Mouse (Mus musculus): ENCODE measurements around the gene Epha3.

Gene Epha3

DNA sequence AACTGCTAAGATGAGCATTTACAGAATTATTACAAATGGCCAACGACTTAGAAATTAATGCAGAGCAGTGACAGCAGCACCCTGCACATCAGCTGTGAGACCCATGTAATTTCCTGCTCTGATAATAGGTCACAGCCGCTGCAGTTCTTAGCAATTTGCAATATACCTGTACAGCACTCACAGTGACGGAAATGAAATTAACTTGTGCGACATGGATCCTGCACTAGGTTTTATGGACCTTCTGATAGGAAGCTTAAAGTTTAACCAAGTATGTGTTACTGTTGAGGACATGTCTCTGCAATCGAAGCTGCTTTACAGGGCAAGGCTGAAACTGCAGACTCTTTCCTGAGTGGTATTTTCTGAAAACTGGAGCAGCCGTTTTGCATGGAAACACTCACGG is 80.4 kb downstream of the Epha3 start:
- no peak for DNase-seq (ENCODE audit: low spot score in 2 of 2)

DNA sequence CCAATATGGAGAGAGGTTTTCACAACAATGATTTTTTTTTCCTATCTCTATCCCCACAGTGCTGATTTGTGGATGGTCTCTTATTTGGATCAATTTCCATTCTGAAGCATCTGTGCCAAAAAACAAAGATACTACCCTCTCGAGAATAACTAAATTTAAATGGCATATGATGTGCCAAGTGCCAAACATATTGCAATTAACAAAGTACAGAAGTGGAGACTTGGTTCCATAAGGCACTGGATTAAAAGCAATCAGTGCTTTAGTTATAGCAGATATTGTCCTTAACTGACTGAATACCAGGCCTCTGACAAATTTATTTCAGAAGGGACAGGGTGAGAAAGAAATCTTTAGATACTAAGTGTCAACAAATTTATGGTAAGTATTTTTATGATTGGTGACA is 81.9 kb downstream of the Epha3 start:
- no peak for DNase-seq (ENCODE audit: low spot score in 2 of 2)

DNA sequence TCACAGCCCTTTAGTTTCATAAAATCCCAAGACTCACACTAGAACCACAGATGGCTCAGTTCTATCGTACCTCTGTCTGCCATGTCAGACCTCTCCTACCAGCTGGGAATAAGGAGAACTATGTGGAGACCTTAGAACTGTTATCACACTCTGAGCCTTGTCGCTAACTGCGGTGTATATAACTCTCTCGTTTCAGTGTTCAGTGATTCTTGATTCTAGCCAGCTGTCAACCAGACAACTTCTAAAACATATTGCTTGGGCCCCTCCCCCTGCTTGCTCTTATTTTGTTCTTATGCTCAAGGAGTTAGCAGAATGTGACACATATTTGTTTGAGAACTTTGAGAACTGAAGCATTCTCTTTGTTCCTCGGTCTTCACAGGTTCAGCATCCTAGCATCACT is 83.8 kb downstream of the Epha3 start:
- no peak for DNase-seq (ENCODE audit: low spot score in 2 of 2)

DNA sequence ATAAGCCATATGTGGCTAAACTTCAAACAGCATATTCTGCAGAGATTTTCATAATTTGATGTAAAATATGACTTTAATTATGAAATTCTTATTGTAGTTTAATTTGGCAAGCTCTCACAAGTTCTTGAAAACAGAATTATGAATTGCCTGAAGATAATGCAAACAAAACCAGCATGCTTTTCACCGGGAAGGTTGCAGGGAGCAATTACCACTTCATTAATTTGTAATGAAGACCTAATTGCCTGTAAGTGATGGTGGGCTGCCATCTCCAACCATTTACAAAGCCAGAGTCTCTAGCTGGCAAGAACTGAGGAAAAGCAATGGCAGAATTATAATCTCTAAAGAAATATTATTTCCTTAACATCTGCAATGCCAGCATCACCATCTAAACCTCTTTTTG is 86.2 kb downstream of the Epha3 start:
- DNase-seq (ENCODE audit: low spot score in 2 of 2): no peak

DNA sequence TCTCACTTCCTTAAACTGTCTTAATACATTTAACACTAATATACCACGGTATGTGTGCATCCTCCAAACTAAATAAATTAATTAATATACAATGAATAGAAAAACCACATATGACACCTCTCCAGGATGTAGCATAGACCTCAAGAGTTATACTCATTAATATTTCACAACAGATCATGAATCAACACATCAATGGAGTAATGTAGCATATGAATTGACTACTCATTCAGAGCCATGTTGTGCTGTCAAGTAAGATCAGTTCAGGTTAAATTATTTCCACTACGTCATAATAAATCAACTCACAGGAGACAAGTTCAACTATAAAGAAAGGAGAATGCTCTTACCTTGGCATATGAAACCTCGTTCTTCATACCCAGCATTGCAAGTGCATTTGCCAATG is 91.4 kb downstream of the Epha3 start:
- DNase-seq (ENCODE audit: low spot score in 2 of 2): no peak

DNA sequence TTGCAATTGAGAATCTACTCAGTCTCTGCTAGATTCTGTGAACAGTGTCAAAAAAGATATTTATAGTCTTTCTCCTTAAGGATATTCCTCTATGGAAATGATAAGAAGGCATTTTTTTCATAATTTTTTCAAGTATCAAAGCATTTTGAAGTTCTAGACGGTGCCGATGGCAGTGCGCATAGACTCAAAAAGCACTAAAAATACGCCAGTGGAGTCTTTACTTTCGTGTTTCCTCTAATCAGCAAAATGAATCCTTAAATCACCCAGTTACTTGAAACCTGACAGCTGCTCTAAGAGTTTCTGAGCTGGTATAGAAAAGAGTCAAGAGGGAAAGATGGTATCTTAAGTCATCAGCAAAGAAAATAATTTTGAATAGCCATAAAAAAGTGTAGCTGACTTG is 96.4 kb downstream of the Epha3 start:
- no peak for DNase-seq (ENCODE audit: low spot score in 2 of 2)

DNA sequence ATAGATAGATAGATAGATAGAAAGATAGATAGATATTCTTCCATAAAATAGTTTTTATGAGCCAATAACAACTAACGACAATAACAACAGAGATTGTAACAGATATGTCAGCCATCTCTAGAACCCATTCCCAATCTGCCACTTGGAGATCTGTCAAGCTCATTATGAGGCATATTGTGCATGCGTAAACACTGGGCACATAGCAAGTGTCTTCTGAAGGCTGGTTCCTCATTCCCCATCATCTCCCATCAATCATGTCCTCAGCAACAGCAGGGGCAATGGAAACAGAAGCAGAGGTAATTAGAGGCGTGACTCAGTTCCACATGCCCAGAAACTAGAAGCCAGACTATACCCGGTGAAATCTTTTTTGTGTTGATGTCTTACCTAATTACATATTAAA is 102.8 kb downstream of the Epha3 start:
- no peak for DNase-seq (ENCODE audit: low spot score in 2 of 2)

DNA sequence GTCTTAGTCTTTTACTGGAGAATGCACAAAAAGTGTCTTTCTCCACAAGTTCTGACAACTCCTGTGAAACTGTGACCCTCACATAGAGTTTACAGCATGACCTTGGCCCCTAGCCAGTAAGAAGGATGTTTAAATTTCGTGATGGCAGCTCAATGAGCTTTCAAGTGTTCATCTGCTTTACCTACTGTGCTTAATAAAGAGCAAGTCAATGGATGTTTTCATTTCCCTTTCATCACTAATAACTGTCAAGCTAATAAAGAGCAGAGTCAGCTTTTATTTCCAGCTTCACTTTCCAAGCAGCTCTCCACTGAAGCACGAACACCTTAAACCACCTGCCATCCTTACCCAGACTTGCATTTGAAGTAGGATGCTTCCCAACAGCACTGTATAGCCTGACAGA is 103.9 kb downstream of the Epha3 start:
- no peak for DNase-seq (ENCODE audit: low spot score in 2 of 2)

DNA sequence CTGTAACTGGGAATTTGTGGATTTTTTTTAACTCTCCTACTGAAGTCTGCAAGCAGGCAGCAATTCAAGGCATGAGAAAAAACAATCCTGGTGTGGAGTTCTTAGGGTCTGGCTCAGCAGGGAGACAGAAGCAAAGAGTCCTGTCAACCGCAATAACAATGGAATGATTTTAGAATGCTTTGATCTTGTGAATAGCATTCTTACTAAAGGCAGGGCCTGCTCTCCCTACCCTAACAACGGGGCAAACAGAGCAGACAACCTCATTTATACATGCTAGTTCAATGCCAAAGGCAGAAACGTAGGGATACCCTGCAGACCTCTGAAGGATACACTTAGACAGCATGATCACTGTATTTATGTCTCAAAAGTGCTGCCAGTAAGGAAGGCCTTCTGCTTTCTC is 110.9 kb downstream of the Epha3 start:
- no peak for DNase-seq (ENCODE audit: low spot score in 2 of 2)

DNA sequence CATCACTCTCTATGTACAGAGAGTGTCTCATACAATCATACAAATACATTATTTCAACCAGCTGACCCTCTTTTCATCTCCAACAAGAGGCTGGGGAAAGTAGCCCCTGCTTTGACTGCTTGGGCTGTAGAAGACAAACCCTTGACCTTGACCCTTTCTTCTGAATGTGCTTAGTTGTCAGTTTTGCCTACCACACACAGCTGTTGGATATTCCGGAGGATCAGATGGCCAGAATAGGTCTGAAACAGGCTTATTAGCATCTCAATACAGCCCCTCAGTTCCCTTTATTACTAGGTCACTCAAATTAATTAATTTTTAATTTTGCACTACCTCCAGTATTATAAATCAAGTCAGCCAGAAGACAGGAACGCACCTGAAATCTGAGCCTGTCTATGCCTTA is 116.2 kb downstream of the Epha3 start:
- no peak for DNase-seq (ENCODE audit: low spot score in 2 of 2)

DNA sequence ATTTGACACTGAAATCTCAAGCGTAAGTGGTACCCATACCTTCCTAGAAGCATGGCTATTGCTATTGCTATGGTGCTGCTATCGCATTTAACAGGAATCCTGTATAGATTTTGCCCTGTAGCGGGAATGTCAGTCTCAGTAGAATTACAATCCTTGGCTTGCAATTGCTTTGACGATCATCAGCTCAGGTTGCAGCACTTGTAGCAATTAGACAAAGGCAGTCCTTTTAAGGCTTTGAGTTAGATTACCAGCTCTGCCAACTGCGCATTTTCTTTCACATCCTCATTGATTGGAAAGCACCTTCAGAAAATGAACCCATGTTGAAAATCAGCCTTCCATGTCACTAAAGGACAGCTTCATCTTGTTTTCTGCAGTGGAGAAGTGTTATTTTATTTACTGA is 118.5 kb downstream of the Epha3 start:
- no peak for DNase-seq (ENCODE audit: low spot score in 2 of 2)

DNA sequence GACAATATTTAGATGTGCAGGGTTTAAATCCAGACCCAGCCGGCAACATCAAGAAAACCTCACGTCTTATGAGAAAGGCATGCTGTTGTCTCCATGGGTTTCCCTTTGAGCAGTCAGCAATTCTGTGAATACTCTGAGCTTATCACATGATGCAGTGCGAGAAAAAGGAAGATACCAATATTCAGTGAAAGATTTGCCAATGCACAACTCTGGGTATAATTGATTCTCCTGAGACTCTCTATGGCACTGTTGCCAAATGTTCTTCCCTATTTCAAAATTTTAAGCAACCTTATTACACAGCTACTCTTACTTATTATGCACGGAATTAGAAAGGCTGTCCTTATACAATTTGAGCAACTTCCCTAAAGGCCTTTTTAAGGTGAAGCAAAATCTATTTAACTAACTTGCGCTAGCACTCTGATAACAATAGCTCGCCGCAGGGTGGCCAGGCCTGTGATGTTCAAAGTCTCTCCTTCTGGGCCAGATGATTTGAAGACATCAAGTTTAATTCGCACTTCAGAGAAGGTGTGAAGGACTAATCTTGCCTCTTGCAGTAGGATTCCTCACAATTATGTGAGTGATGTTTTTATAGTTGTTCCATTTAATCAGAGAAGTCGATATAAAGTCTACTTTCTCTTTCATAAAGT is 120.6 kb downstream of the Epha3 start:
- no peak for DNase-seq (ENCODE audit: low spot score in 2 of 2)

DNA sequence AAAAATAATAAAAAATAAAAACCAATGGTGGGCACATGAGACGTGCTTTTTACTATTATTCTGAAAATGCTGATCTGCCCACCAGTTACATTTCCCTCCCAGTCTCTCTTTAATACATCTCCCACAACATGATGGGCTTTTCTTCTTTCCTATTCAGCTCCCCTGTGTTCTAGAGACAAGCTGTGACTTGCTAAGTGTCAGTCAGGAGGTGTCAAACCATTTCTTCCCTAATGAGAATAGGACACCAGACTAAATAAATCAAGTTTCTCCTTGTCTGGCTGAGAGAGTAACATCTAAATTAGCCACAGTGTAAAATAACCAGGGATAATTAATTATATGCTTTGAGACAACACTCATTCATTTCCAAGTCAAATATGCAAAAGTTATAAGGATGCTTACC is 144.7 kb downstream of the Epha3 start:
- DNase-seq (ENCODE audit: low spot score in 2 of 2): no peak

DNA sequence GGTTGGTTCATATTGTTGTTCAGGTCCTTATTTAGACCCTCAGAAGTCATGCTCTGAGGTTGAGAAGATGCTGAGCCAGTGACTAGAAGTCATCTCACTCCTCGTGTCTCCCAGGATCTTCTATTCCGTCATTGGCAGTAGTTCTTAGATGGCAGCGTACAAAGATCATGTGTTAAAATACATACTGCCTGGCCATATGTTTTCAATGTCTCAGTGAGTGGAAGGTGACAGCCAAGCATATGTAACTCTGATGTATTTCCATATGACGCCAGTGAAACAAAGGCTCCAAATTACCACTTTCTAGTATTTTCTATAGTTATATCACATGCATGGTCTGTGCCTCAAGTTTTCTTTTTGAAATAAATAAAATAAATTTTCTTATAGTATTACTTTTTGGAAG is 146.7 kb downstream of the Epha3 start:
- no peak for DNase-seq (ENCODE audit: low spot score in 2 of 2)

DNA sequence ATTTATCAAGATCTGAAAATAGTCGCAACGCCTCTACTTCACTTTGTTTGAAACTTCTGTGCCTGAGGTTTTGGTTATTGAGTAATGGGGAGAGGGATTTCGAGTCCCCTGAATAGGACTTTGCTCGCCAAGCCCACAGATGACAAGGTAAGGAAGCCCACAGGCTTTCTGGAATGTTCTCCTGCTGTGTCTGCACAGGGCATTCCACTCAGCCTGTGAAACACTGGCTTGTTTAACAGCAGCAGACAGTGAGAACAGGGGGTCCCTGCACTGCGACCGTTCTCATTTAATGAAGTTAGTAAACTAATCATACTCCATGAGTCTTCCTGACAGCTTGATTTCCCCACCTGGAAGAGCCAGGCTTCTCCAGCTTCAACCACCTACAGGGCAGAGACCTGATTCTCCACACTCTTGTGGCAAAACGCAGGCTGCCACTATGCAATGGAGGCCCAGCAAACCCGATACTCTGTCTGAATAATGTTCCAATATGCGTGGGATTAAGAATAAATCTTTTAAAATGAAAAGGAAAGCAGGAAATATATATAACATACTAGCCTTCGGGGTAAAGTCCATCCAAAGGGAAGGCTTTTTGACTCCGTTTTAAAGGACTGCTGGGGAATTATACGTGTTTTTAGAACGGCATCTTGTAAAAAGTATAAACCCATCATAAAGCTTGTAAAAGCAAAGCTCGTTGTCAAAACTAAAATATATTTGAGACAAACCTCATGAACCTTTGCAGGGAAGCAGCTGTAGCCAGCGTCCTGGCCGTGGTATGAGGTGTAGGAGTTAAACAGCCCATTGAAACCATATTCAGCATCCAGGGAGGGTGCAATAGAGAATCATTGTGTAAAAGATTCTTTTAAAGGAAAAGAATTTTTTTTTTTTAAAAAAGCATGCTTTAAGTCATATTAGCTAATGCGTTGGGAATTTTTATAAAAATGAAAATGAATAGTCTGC is 156.8 kb downstream of the Epha3 start:
- DNase-seq (ENCODE audit: low spot score in 2 of 2): no peak

DNA sequence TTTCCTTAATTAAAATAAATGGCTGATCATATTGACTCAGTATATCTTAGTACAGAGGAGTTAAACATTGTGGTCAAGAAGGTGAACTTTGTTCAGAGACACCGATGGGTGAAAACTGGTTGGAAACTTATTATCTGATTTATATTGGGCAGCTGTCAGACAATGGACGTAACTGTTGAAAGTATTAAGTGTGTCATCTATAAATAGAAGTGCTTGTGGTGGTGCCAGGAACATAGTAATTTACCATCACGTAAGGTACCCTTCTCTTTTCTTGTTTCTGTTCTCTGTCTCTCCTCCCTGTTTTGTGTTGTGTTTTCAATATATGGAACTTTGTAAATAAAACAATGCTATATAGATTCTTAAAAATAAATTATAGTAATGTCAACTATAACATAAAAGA is 174.6 kb downstream of the Epha3 start:
- DNase-seq (ENCODE audit: low spot score in 2 of 2): no peak

DNA sequence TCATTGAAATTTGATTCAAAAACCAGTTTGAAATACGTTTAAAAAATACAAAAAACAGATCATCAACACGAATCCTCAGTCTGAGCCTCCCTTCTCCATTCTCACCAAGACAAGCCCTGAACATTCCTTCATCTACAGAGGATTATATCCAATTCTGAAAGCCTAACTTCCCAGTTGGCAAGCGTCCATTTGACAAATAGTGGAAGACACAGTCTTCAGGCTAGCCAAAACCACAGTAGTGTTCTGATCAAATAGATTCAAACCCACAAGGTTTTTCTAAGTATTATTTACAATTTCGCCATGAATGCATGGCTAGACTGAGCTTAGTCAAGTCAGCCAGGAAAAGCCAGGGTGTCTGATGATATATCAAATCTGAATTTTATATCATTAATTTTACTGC is 179.8 kb downstream of the Epha3 start:
- DNase-seq (ENCODE audit: low spot score in 2 of 2): no peak

DNA sequence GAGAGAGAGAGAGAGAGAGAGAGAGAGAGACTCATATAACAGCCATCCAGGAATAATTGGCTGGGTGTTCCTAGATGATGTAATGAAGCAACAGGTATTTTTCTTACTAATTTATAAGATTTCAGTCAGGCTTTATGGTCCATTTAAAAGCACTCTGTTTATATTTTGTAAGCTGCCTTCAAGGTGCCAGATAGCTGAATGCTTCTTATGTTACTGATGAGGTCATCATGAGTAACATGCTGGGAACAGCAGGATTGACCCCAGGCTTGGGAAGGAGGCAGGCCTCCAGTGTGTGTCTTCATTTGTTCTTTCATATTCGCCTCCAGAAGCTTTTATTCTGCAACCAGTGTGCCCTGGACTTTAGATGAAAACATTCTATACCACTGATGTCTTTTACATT is 189.5 kb downstream of the Epha3 start:
- no peak for DNase-seq (ENCODE audit: low spot score in 2 of 2)

DNA sequence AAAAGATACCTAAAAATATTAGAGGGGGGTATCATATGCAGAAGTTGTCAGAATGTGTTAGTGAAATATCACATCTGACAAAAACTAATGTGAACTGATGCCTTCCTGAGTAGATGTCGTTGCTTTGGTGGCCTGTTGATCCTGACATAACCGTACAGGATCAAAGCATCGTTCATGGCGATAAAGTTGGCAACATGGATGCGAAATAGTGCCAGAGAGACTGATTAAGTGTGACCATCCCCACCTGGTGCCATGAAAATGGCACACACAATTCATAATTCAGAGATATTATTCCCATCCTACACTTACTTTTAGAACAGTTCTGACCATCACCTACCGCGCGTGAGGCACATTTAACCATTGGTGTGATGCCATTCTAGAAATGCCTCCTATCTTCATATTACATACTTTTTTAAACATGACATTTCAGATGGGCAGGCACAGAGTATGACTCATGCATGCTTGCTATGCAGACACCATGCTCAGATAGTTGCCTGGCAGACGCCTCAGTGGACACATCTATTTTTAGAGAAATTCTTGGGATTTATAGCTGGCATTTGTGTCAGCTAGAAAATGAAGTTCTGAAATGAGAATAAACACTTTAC is 190.6 kb downstream of the Epha3 start:
- DNase-seq (ENCODE audit: low spot score in 2 of 2): peak; percentile 12 to 25

DNA sequence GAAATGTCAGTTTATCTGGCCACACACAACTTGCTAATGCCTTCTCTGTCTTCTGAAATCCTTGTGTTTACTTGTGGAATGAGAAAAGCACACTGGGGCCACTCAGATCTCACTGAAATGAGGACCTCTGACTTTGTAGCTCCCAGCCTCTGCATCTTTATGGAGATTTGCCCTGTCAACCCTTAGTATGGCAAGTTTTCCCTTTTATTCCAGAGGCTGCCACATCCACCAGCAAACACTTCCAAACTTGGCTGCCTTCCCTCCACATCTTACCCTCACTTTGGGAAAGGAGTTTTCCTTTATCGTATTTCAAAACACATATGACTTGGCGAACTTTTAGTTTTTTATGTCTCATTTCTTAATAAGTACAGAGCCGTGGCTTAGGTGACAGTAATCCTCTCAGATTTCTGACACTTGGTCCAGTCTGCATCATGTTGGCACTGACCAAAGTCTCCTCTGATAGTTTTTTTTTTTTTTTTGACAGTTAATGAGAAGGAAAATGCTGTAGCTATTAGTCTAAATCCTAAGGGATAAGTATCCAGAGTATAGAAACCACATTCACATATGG is 198.0 kb downstream of the Epha3 start:
- DNase-seq (ENCODE audit: low spot score in 2 of 2): no peak

DNA sequence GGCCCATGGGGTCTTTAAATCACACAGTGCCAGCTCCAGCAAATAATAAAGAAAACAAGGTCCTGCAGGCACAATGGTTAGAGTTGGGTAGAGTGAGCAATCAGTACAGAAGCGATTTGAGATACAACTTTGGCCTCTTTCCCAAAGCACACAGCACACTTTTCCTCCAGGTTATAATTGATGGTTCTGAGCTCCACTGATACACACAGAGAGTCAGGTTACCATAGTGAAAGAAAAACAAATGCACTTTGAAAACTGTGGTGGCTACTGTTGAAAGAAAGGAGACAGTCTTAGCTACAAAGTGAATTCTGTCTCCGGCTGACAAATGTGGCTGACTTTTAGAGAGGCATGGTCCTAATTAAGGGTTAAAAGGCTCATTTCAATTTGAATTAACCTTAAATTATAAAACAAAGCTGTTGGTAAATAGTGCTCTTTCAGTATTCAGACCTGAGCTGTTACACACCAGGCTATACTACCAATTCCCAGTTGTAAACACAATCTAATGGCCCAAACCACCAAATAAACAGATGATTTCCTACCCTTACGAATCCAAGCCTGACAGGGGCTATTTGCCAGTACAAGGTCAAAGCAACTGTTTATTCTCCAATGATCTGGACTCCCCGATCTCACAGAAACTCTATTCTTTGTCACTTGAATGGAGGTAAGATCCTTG is 205.5 kb downstream of the Epha3 start:
- no peak for DNase-seq (ENCODE audit: low spot score in 2 of 2)

DNA sequence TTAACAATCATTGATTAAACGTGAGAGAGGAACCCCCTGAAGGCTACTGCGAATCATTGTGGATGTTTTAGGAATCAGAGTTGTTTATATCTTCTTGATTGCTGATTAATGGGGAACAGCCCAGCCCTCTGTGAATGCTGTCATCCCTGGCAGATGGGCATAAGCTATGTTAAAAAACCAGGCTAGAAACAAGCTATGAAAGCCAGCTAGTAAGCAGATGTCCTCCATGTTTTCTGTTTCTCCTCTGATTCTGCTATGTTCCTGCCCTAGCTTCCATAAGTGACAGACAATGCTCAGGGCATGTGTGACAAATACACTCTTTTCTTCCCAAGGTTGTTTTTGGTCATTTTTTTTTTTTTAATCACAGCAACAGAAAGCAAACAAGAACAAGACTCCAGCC is 206.2 kb downstream of the Epha3 start:
- no peak for DNase-seq (ENCODE audit: low spot score in 2 of 2)
